Comparison of ENCODE assay signal across 29 mouse cellular contexts in the genomic region with DNA sequence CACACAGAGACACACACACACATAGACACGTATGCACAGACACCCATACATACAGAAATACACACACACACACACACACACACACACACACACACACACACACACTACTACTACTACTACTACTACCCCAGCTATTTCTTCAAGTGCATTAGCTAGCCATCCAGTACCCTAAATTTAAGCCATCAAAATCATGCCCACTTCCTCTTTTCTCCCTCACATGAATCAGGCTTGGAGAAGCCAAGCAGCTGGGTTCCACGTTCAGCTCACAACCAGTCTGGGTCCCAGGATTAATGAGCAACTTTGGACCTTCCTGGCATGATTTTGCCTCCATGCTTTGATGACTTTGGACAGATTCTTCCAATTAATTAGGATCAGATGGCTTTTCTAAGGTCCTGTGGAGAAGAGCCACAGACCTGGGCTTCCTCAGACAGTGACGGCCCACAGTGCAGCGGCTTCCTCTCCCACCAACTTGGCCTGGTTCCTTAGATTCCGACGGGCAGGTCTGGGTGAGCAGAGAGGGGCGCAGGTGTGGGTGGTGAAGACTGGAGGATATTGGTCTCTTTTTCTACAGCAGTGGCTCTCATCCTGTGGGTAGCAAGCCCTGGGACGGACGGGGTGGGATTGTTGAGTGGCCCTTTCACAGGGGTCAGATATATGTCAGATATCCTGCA. TPM values are rescaled to one million over a fixed set of nuclear protein-coding genes. Genes with fewer than 3 reads are reported as not detected.
A peak's percentile ranks its signal among the peaks of the same experiment; 100 is the strongest.
DNase-seq lines count a peak whose midpoint lies in the region; ATAC-seq and TF ChIP-seq lines count a peak whose summit lies in the region.
"Had no signal": no experiment of that assay in that cellular context is flagged by ENCODE, and none has a peak within 500 bp of the region (broad histone marks: within the 10 kb centered on the region; RNA-seq: fewer than 3 reads in every experiment).

No protein-coding gene starts in this region.

- peak; percentile 81 for DNase-seq in heart, adult 11 months
- DNase-seq in heart, postnatal 36 days, result no peak
- DNase-seq in kidney, adult 8-10 months, result no peak
- DNase-seq in Muller cell, postnatal 12 days (ENCODE audit: inconsistent ontology term), result peak; percentile 69
- no peak for DNase-seq in layer of hippocampus, adult 2 months (ENCODE audit: low spot score in 2 of 2)
- DNase-seq: adrenal gland, adult 8-10 months; cerebellum, adult 8-10 months; cerebellum, postnatal 36 days; embryo, embryonic 11 days; gastrocnemius, postnatal 36 days; heart, postnatal 10 days; kidney, adult 11 months; kidney, postnatal 14 days; liver; midbrain, embryonic 14.5 days; right cerebral cortex, postnatal 14 days; thymus, postnatal 4 days had no signal

- H3K9me3 ChIP-seq in kidney, embryonic 16.5 days (ENCODE audit: low read length), result no peaks in the 10 kb centered on the region
- H3K9me3 ChIP-seq: embryonic facial prominence, embryonic 12.5 days; forebrain, embryonic 15.5 days; heart, embryonic 13.5 days; hindbrain, embryonic 13.5 days; lung, embryonic 15.5 days; neural tube, embryonic 15.5 days had no signal

- ATAC-seq in kidney, embryonic 16.5 days (ENCODE audit: low FRiP score, low TSS enrichment), result peak; percentile 31; the same call in 1 of the 2 replicates
- peak; percentile 75 for ATAC-seq in megakaryocyte progenitor cell, adult 5-6 weeks (replicated peaks; ENCODE audit: poor library complexity)
- ATAC-seq: activated CD4-positive, CD25-positive, alpha-beta regulatory T cell, adult 4 months; forebrain, embryonic 15.5 days; inflammation-experienced regulatory T-cells, adult 6 months had no signal

- no peak overlapping the region for H3K4me2 ChIP-seq in kidney, embryonic 16.5 days (replicated peaks; ENCODE audit: low read depth, low read length)
- H3K4me2 ChIP-seq: embryonic facial prominence, embryonic 12.5 days; forebrain, embryonic 15.5 days; heart, embryonic 13.5 days; hindbrain, embryonic 13.5 days; lung, embryonic 15.5 days; neural tube, embryonic 15.5 days had no signal

- no peaks in the 10 kb centered on the region for H3K27me3 ChIP-seq in kidney, embryonic 16.5 days (ENCODE audit: insufficient read depth, low read length)
- H3K27me3 ChIP-seq: embryonic facial prominence, embryonic 12.5 days; forebrain, embryonic 15.5 days; hindbrain, embryonic 13.5 days; lung, embryonic 15.5 days; neural tube, embryonic 15.5 days had no signal

- WGBS in kidney, embryonic 16.5 days, result 82% methylated on average over 9 of the region's 9 CpGs

- no peaks in the 10 kb centered on the region for H3K4me1 ChIP-seq in kidney, embryonic 16.5 days (ENCODE audit: insufficient read depth, low read length)
- H3K4me1 ChIP-seq: embryonic facial prominence, embryonic 12.5 days had no signal

- no peak for TF ChIP-seq CTCF in layer of hippocampus, adult 2 months (conservative IDR thresholded peaks at IDR 0.05)

- no peak overlapping the region for H3K9ac ChIP-seq in kidney, embryonic 16.5 days (replicated peaks; ENCODE audit: low read length)
- H3K9ac ChIP-seq: embryonic facial prominence, embryonic 12.5 days; forebrain, embryonic 15.5 days; heart, embryonic 13.5 days; hindbrain, embryonic 13.5 days; liver, embryonic 14.5 days; lung, embryonic 15.5 days; neural tube, embryonic 15.5 days had no signal

- no peaks in the 10 kb centered on the region for H3K36me3 ChIP-seq in kidney, embryonic 16.5 days (ENCODE audit: insufficient read depth, low read length)
- H3K36me3 ChIP-seq: embryonic facial prominence, embryonic 12.5 days; forebrain, embryonic 15.5 days; heart, embryonic 13.5 days; hindbrain, embryonic 13.5 days; lung, embryonic 15.5 days; neural tube, embryonic 15.5 days had no signal

- no peak overlapping the region for H3K4me3 ChIP-seq in kidney, embryonic 16.5 days (ENCODE audit: low read length)
- H3K4me3 ChIP-seq in layer of hippocampus, adult 2 months, result no peak overlapping the region
- H3K4me3 ChIP-seq: embryonic facial prominence, embryonic 12.5 days; forebrain, embryonic 15.5 days; heart, embryonic 13.5 days; hindbrain, embryonic 13.5 days; lung, embryonic 15.5 days; neural tube, embryonic 15.5 days had no signal

- intact Hi-C loops in heart, postnatal 36 days (cut with DNase I), result no loop called here

- H3K27ac ChIP-seq in kidney, embryonic 16.5 days (ENCODE audit: low read length), result no peak overlapping the region
- no peak overlapping the region for H3K27ac ChIP-seq in layer of hippocampus, adult 2 months
- H3K27ac ChIP-seq: embryonic facial prominence, embryonic 12.5 days; forebrain, embryonic 15.5 days; heart, embryonic 13.5 days; hindbrain, embryonic 13.5 days; liver, embryonic 14.5 days; lung, embryonic 15.5 days; neural tube, embryonic 15.5 days had no signal

RNA-seq across cellular contexts. Expression of gene Tmem150c, which starts 46.0 kb away (rescaled TPM):
- total RNA-seq in heart, postnatal 36 days (2021), result 1 to 10 TPM; 3.3 to 9.5 TPM
- 18.0 and 20.6 TPM in 2 replicates for polyA plus RNA-seq in kidney, embryonic 16.5 days (2015; fragmentation: Nextera tagmentation; extraction: Ambion mirVana)
- not detected in 2 replicates for total RNA-seq in megakaryocyte progenitor cell, adult 5-6 weeks (2015)
- total RNA-seq in megakaryocyte progenitor cell, adult 5-6 weeks (2017), result not detected in 2 replicates
- total RNA-seq in layer of hippocampus, adult 2 months (2021), result 10 to 100 TPM; 79.7 to 88.9 TPM
- total RNA-seq: megakaryocyte-erythroid progenitor cell, adult 5-6 weeks had no signal
- polyA plus RNA-seq: activated CD4-positive, CD25-positive, alpha-beta regulatory T cell, adult 4 months; inflammation-experienced regulatory T-cells, adult 6 months had no signal

Comparison
In these comparisons a context has a peak if more than half of its experiments do, and no peak if none do; other contexts are left out.
1. DNase-seq: peak in heart, adult 11 months (single experiment) and Muller cell, postnatal 12 days (single experiment); none in heart, postnatal 36 days (0 of 2), kidney, adult 8-10 months (0 of 2) and layer of hippocampus, adult 2 months (0 of 2).
2. RNA of gene Tmem150c, which starts 46.0 kb away (total RNA-seq): 79.7 to 88.9 TPM in layer of hippocampus, adult 2 months; 3.3 to 9.5 TPM in heart, postnatal 36 days and not detected in megakaryocyte progenitor cell, adult 5-6 weeks; every median in the first group is over 4 times any median in the second.